Mouse (Mus musculus) heart, embryonic 11.5 days (tissue): ENCODE data around the gene Gm9970. TPM values are rescaled to one million over a fixed set of nuclear protein-coding genes. Genes with fewer than 3 reads are reported as not detected.

Source experiments
- ATAC-seq: fragments of 200-750 bp; cut with Nextera tagmentation; replicated peaks from 2 replicates; pipeline ENCODE4 v1.8.0; 2017; ENCODE audit warnings: moderate library complexity; ENCODE audit not compliant: insufficient number of reproducible peaks, low FRiP score, low TSS enrichment
- H3K27ac ChIP-seq: fragments of 300-500 bp; sonication (generic); 2 replicates; pipeline ENCODE4 v1.5.1; 2014; ENCODE audit warnings: mild to moderate bottlenecking, low read depth, low read length
- H3K27me3 ChIP-seq: fragments of 300-500 bp; sonication (generic); 2 replicates; pipeline ENCODE4 v1.6.1; 2014; ENCODE audit warnings: mild to moderate bottlenecking, low read length, mixed read lengths; ENCODE audit not compliant: control insufficient read depth, insufficient read depth
- H3K36me3 ChIP-seq: fragments of 300-500 bp; sonication (generic); 2 replicates; pipeline ENCODE4 v1.6.1; 2014; ENCODE audit warnings: mild to moderate bottlenecking, low read length, moderate library complexity, mixed read lengths; ENCODE audit not compliant: control insufficient read depth, insufficient read depth
- H3K4me1 ChIP-seq: fragments of 300-500 bp; sonication (generic); 2 replicates; pipeline ENCODE4 v1.6.1; 2014; ENCODE audit warnings: low read length; ENCODE audit not compliant: control insufficient read depth, insufficient read depth
- H3K4me2 ChIP-seq: fragments of 300-500 bp; sonication (generic); 2 replicates; pipeline ENCODE4 v1.6.1; 2014; ENCODE audit warnings: mild to moderate bottlenecking, moderate library complexity
- H3K4me3 ChIP-seq: fragments of 300-500 bp; sonication (generic); 2 replicates; pipeline ENCODE4 v1.5.1; 2014; ENCODE audit warnings: low read depth, low read length
- H3K9ac ChIP-seq: fragments of 300-500 bp; sonication (generic); 2 replicates; pipeline ENCODE4 v1.6.1; 2014; ENCODE audit warnings: mild to moderate bottlenecking, low read depth, low read length, moderate library complexity
- H3K9me3 ChIP-seq: fragments of 300-500 bp; sonication (generic); replicated peaks from 2 replicates; pipeline ENCODE4 v1.6.1; 2016; ENCODE audit warnings: low read length; ENCODE audit not compliant: control insufficient read depth
- WGBS: fragments of 180-500 bp; shearing (Covaris S2); extraction: QIAGEN DNeasy Blood & Tissue Kit; methylation state at CpG from one replicate; pipeline ENCODE4 v1.1.7; 2014; ENCODE audit not compliant: insufficient replicate concordance; 5-methylcytosine and 5-hydroxymethylcytosine counted together
- polyA plus RNA-seq: library from polyadenylated mRNA; unstranded; fragments of >200 nt; fragmentation: Nextera tagmentation; extraction: Ambion mirVana; gene quantifications from 2 replicates; pipeline ENCODE4 v1.2.1, GENCODE M21; 2014

Gene Gm9970
- polyA plus RNA-seq, 1 experiment from 2014 or later = 0.53 TPM

GRCm38 (mm10) chr5:31257616-31258015, 16.6 kb upstream of the Gm9970 start:
- Histone ChIP-seq H3K4me1 (peaks cover 10% of the 10 kb centered on the region), H3K9me3 (no peaks in the 10 kb centered on the region), H3K27ac (no peak overlapping the region), H3K36me3 (peaks cover 3% of the 10 kb centered on the region), H3K9ac (no peak overlapping the region), H3K27me3 (no peaks in the 10 kb centered on the region), H3K4me3 (no peak overlapping the region), H3K4me2 (no peak overlapping the region)
- no peak for ATAC-seq
- 78% methylated on average over 11 of the region's 11 CpGs for WGBS

GRCm38 (mm10) chr5:31255971-31256370, 14.9 kb upstream of the Gm9970 start:
- H3K36me3 ChIP-seq = peaks cover 8% of the 10 kb centered on the region
- no peak overlapping the region for H3K4me2 ChIP-seq
- no peak overlapping the region for H3K9ac ChIP-seq
- no peak overlapping the region for H3K4me3 ChIP-seq
- no peak overlapping the region for H3K27ac ChIP-seq
- H3K4me1 ChIP-seq = peaks cover 22% of the 10 kb centered on the region
- 83% methylated on average over 2 of the region's 2 CpGs for WGBS
- H3K9me3 ChIP-seq = no peaks in the 10 kb centered on the region
- no peaks in the 10 kb centered on the region for H3K27me3 ChIP-seq
- no peak for ATAC-seq

- Histone ChIP-seq H3K36me3 (peaks cover 13% of the 10 kb centered on the region), H3K27me3 (no peaks in the 10 kb centered on the region), H3K27ac (no peak overlapping the region), H3K9me3 (no peaks in the 10 kb centered on the region), H3K4me3 (no peak overlapping the region), H3K9ac (no peak overlapping the region), H3K4me2 (no peak overlapping the region), H3K4me1 (peaks cover 23% of the 10 kb centered on the region)
- WGBS = 89% methylated on average over 2 of the region's 2 CpGs
- no peak for ATAC-seq
These were observed 14.3 kb upstream of the Gm9970 start for GRCm38 (mm10) chr5:31255381-31255780.

GRCm38 (mm10) chr5:31254901-31255300, 13.9 kb upstream of the Gm9970 start:
- H3K4me1 ChIP-seq = peaks cover 23% of the 10 kb centered on the region
- no peaks in the 10 kb centered on the region for H3K9me3 ChIP-seq
- H3K4me3 ChIP-seq = no peak overlapping the region
- peak overlapping the region; percentile 3; the same call in 1 of the 2 replicates for H3K27ac ChIP-seq
- H3K27me3 ChIP-seq = no peaks in the 10 kb centered on the region
- H3K4me2 ChIP-seq = no peak overlapping the region
- H3K9ac ChIP-seq = no peak overlapping the region
- WGBS = 78% methylated on average over 8 of the region's 8 CpGs
- peaks cover 15% of the 10 kb centered on the region for H3K36me3 ChIP-seq
- ATAC-seq = no peak

- Histone ChIP-seq H3K4me2 (no peak overlapping the region), H3K4me3 (no peak overlapping the region), H3K9ac (no peak overlapping the region), H3K27ac (peak overlapping the region; percentile 3; the same call in 1 of the 2 replicates), H3K27me3 (no peaks in the 10 kb centered on the region), H3K4me1 (peaks cover 23% of the 10 kb centered on the region), H3K9me3 (no peaks in the 10 kb centered on the region), H3K36me3 (peaks cover 19% of the 10 kb centered on the region)
- WGBS = 78% methylated on average over 7 of the region's 7 CpGs
- ATAC-seq = no peak
These were observed 13.4 kb upstream of the Gm9970 start for GRCm38 (mm10) chr5:31254452-31254851.

- Histone ChIP-seq H3K27me3 (no peaks in the 10 kb centered on the region), H3K9ac (no peak overlapping the region), H3K9me3 (no peaks in the 10 kb centered on the region), H3K4me1 (peaks cover 23% of the 10 kb centered on the region), H3K4me2 (no peak overlapping the region), H3K27ac (0 out of 2 replicates have a peak overlapping the region, but pooled peaks have one; percentile 3), H3K4me3 (no peak overlapping the region), H3K36me3 (peaks cover 22% of the 10 kb centered on the region)
- no peak for ATAC-seq
- 82% methylated on average over 8 of the region's 8 CpGs for WGBS
These were observed 12.8 kb upstream of the Gm9970 start for GRCm38 (mm10) chr5:31253806-31254205.

- Histone ChIP-seq H3K27me3 (no peaks in the 10 kb centered on the region), H3K9me3 (no peaks in the 10 kb centered on the region), H3K36me3 (peaks cover 29% of the 10 kb centered on the region), H3K4me3 (no peak overlapping the region), H3K27ac (no peak overlapping the region), H3K4me2 (peak overlapping the region; percentile 29; the same call in 1 of the 2 replicates), H3K9ac (no peak overlapping the region), H3K4me1 (peaks cover 23% of the 10 kb centered on the region)
- 83% methylated on average over 16 of the region's 16 CpGs for WGBS
- ATAC-seq = no peak
These were observed 11.9 kb upstream of the Gm9970 start for GRCm38 (mm10) chr5:31252795-31253545.

GRCm38 (mm10) chr5:31252151-31252550, 11.1 kb upstream of the Gm9970 start:
- Histone ChIP-seq H3K36me3 (peaks cover 34% of the 10 kb centered on the region), H3K4me1 (peaks cover 23% of the 10 kb centered on the region), H3K4me2 (peak overlapping the region; percentile 70), H3K27me3 (no peaks in the 10 kb centered on the region), H3K9me3 (no peaks in the 10 kb centered on the region), H3K4me3 (peak overlapping the region; percentile 41), H3K9ac (peak overlapping the region; percentile 55; the same call in 1 of the 2 replicates), H3K27ac (no peak overlapping the region)
- no peak for ATAC-seq
- WGBS = 51% methylated on average over 10 of the region's 10 CpGs
